ENCODE assay signal across 11 mouse cellular contexts in genomic region chr11:113198586-113198985, GRCm38 (mm10).
DNase-seq lines count a peak whose midpoint lies in the region; ATAC-seq and TF ChIP-seq lines count a peak whose summit lies in the region.
"Had no signal": no experiment of that assay in that cellular context is flagged by ENCODE, and none has a peak within 500 bp of the region (broad histone marks: within the 10 kb centered on the region; RNA-seq: fewer than 3 reads in every experiment).

No protein-coding gene starts in this region.

- H3K9me3 ChIP-seq in lung, postnatal 0 days (ENCODE audit: low read length), result no peaks in the 10 kb centered on the region
- H3K9me3 ChIP-seq in forebrain, postnatal 0 days (ENCODE audit: low read length), result no peaks in the 10 kb centered on the region
- no peaks in the 10 kb centered on the region for H3K9me3 ChIP-seq in intestine, embryonic 16.5 days (ENCODE audit: control insufficient read depth, low read length)

- H3K27me3 ChIP-seq in lung, postnatal 0 days (replicated peaks; ENCODE audit: insufficient read depth, low read length), result 0 out of 2 replicates have a peak, but pooled peaks cover 3% of the 10 kb centered on the region
- H3K27me3 ChIP-seq in forebrain, postnatal 0 days (ENCODE audit: insufficient read depth, low read length), result no peaks in the 10 kb centered on the region
- H3K27me3 ChIP-seq in intestine, embryonic 16.5 days (replicated peaks; ENCODE audit: control insufficient read depth, insufficient read depth, low read length), result peaks cover 4% of the 10 kb centered on the region; the same call in 1 of the 2 replicates
- H3K27me3 ChIP-seq in small intestine, adult 2 months (ENCODE audit: control insufficient read depth, insufficient read depth, low read length), result no peaks in the 10 kb centered on the region

- H3K4me1 ChIP-seq in lung, postnatal 0 days (ENCODE audit: insufficient read depth, low read depth, low read length), result peaks cover 8% of the 10 kb centered on the region
- peaks cover 9% of the 10 kb centered on the region for H3K4me1 ChIP-seq in forebrain, postnatal 0 days (ENCODE audit: insufficient read depth)
- peaks cover 4% of the 10 kb centered on the region for H3K4me1 ChIP-seq in intestine, embryonic 16.5 days (ENCODE audit: control insufficient read depth, insufficient read depth, low read length)
- H3K4me1 ChIP-seq in small intestine, adult 2 months (ENCODE audit: control insufficient read depth, insufficient read depth, insufficient read length, low read length), result peaks cover 12% of the 10 kb centered on the region

- WGBS in lung, postnatal 0 days, result 60% methylated on average over 15 of the region's 15 CpGs
- WGBS in forebrain, postnatal 0 days, result 84% methylated on average over 15 of the region's 15 CpGs
- WGBS in intestine, embryonic 16.5 days, result 68% methylated on average over 15 of the region's 15 CpGs
- 31% methylated on average over 15 of the region's 15 CpGs for WGBS in small intestine, adult 2 months

- no peak overlapping the region for H3K4me2 ChIP-seq in lung, postnatal 0 days (replicated peaks; ENCODE audit: low read depth, low read length)
- H3K4me2 ChIP-seq in forebrain, postnatal 0 days (ENCODE audit: low read depth), result peak overlapping the region; percentile 80
- peak overlapping the region; percentile 87 for H3K4me2 ChIP-seq in intestine, embryonic 16.5 days (ENCODE audit: low read depth, low read length)

- no peak for TF ChIP-seq EP300 in lung, postnatal 0 days (IDR thresholded peaks at IDR 0.05)

- H3K9ac ChIP-seq in lung, postnatal 0 days (replicated peaks; ENCODE audit: low read depth), result no peak overlapping the region
- H3K9ac ChIP-seq in forebrain, postnatal 0 days, result no peak overlapping the region
- H3K9ac ChIP-seq in intestine, embryonic 16.5 days (ENCODE audit: low read depth, low read length), result peak overlapping the region; percentile 78
- H3K9ac ChIP-seq: liver, embryonic 14.5 days had no signal

- no peaks in the 10 kb centered on the region for H3K36me3 ChIP-seq in lung, postnatal 0 days (ENCODE audit: insufficient read depth, low read length)
- H3K36me3 ChIP-seq in forebrain, postnatal 0 days (ENCODE audit: insufficient read depth), result no peaks in the 10 kb centered on the region
- no peaks in the 10 kb centered on the region for H3K36me3 ChIP-seq in intestine, embryonic 16.5 days (ENCODE audit: control insufficient read depth, insufficient read depth, low read length)
- H3K36me3 ChIP-seq in small intestine, adult 2 months (ENCODE audit: control insufficient read depth, insufficient read depth, low read length), result no peaks in the 10 kb centered on the region

- TF ChIP-seq POLR2A in small intestine, adult 2 months (IDR thresholded peaks at IDR 0.05; ENCODE audit: low read depth, low read length), result 0 out of 2 replicates have a peak, but pooled peaks have one; percentile 24

- peak; percentile 74 for DNase-seq in lung, postnatal 0 days (ENCODE audit: low spot score)
- DNase-seq in lung, postnatal 14 days, result no peak
- DNase-seq in forebrain, postnatal 0 days, result no peak
- no peak for DNase-seq in embryo, embryonic 9.5 days (ENCODE audit: extremely low spot score)
- no peak for DNase-seq in frontal cortex, postnatal 36 days (ENCODE audit: low spot score in 2 of 2)
- DNase-seq: cerebellum, postnatal 25 days; kidney, adult 11 months; right cerebral cortex, postnatal 14 days had no signal

- no peak for TF ChIP-seq CTCF in lung, postnatal 0 days (IDR thresholded peaks at IDR 0.05)
- no peak for TF ChIP-seq CTCF in forebrain, postnatal 0 days (IDR thresholded peaks at IDR 0.05; ENCODE audit: low read depth)
- no peak for TF ChIP-seq CTCF in small intestine, adult 2 months (IDR thresholded peaks at IDR 0.05; ENCODE audit: extremely low read depth, insufficient read length, insufficient replicate concordance, low read depth, low read length)

- peak; percentile 78 for ATAC-seq in lung, postnatal 0 days
- ATAC-seq in forebrain, postnatal 0 days, result no peak
- ATAC-seq in intestine, embryonic 16.5 days, result peak; percentile 59

- H3K4me3 ChIP-seq in lung, postnatal 0 days (ENCODE audit: low read depth, low read length), result no peak overlapping the region
- H3K4me3 ChIP-seq in forebrain, postnatal 0 days (ENCODE audit: low read depth, low read length), result no peak overlapping the region; the same call in 1 of the 2 replicates
- peak overlapping the region; percentile 64 for H3K4me3 ChIP-seq in intestine, embryonic 16.5 days (ENCODE audit: low read length)
- peak overlapping the region; percentile 21 for H3K4me3 ChIP-seq in small intestine, adult 2 months (ENCODE audit: low read depth, low read length)

- H3K27ac ChIP-seq in lung, postnatal 0 days (ENCODE audit: low read length), result 0 out of 2 replicates have a peak overlapping the region, but pooled peaks have one; percentile 28
- H3K27ac ChIP-seq in forebrain, postnatal 0 days (ENCODE audit: low read depth, low read length), result no peak overlapping the region
- peak overlapping the region; percentile 43 for H3K27ac ChIP-seq in intestine, embryonic 16.5 days (ENCODE audit: low read length)
- H3K27ac ChIP-seq in small intestine, adult 2 months (ENCODE audit: insufficient read depth, low read depth, low read length), result peak overlapping the region; percentile 14; the same call in 1 of the 2 replicates
- H3K27ac ChIP-seq: liver, embryonic 14.5 days had no signal

Comparison
In these comparisons a context has a peak if more than half of its experiments do, and no peak if none do; other contexts are left out.
1. H3K4me3 ChIP-seq: peak in intestine, embryonic 16.5 days (single experiment) and small intestine, adult 2 months (single experiment); none in lung, postnatal 0 days (single experiment) and forebrain, postnatal 0 days (single experiment).